Mouse (Mus musculus) MEL-GATA-1-ER (cell line): ENCODE measurements around the gene Ssbp1.

ENCODE experiments used
- DNase-seq: peaks from one replicate; pipeline ENCODE4 v3.0.0-alpha.2; 2012; ENCODE audit warnings: low read depth; ENCODE audit errors: extremely low read depth

The Ssbp1 gene

DNA sequence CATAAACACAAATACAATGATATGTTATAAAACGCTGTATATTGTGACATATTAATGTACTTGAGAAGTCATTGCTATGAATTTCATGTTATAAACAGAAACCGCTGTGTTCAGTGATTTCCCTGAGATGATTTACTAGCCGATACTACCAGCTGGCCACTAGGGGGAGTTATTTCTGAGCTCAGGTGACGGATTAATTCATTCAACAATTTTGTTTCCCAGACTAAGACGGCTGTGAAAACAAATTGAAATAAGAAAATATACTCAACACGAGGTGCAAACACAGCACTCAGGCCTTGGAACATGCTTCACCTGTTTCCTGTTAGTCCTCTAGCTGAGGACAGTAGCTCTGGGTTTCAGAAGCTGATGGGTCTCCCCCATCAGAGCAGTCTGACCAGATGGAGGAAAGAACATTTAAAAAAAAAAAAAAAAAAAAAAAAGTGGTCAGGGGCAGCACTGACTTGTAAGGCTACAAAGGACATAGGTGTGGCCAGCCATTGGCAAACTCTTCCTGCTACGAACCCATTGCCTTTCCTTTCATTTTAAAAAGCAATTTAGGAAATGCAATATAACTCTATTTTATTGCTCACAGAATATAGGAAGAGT lies 16.6 kb upstream of the Ssbp1 start:
- no peak for DNase-seq

DNA sequence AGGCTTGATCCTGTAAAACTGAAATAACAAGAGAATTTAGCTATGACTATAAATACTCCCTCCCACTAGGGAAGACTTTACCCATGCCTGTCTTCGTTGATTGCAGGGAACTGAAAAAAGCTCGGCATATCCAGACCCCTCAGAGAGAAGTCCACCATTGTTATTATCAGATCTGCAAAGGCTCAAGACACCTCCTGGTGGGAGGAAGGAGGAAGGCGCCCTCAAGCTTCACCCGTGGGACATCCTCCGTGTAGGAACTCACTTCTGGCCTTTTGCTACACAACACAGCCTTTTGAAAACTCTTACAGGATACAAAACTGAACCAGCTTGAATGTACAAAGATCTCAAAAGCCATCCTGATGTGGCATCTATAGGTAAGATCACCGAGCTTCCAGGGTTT lies 5.4 kb upstream of the Ssbp1 start:
- DNase-seq = no peak

DNA sequence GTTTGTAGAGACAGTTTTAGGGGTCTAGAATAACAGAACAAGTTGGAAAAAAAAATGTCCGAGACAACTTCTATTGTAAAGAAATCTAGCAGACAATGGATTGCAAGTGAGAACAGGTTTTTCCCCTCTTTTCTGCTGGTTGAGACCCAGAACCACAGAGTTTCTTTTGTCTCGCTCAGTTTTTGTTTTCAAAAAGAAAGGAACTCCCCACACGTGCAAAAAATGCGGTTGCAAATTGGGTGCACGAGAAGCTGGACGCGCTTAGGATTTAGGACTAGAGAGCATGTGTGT lies 513 bp downstream of the Ssbp1 start:
- peak; percentile 14 for DNase-seq

DNA sequence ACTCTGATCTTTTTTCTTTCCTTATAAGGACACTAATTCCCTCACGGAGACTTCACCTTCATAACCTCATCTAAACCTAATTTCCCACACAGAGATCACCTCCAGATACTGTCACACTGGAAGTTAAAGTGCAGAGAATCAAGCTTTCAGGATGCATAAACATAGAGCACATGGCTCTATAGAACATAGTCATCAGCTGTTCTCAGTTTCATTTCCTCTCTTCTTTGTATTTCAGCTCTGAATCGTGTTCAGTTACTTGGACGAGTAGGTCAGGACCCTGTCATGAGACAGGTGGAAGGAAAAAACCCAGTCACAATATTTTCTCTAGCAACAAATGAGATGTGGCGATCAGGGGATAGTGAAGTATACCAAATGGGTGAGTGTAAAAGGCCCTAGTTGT lies 5.0 kb downstream of the Ssbp1 start:
- no peak for DNase-seq

DNA sequence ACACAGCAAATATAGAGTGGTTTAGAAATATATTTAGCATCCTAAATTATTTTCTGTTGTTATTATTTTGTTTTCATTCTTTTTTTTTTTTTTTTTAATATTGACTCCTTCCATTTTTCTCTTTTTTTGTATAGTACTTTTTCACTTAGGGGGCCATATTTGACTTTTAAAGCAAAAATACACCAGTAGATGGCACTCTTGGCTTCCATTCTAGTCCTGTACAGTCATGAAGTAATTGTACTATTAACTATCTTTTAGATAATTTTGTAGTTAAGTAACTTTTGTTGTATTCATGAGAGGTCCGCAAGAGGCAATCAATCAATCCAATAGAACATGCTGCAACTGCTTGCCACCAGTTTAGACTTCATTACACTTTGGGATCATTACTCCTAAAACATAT lies 8.6 kb downstream of the Ssbp1 start:
- no peak for DNase-seq

DNA sequence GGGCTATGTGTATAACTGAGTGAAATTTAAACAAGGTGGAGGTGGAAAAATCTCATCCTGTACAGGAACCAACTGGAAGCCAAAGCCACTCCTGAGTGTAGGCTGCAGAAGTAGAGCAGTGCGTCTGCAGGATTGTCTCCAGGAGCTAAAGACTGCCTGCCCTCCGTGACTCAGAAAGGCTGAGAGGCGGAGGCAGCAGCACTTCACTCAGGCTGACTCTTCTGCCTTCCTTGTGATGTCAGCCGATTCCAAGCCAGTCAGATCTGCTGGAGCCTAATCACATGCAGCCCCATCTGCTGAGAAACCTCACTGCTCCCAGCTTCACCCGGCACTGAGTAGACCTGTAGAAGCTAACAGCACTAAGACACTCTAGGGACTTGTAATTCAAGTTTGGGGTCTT lies 11.2 kb downstream of the Ssbp1 start:
- no peak for DNase-seq

DNA sequence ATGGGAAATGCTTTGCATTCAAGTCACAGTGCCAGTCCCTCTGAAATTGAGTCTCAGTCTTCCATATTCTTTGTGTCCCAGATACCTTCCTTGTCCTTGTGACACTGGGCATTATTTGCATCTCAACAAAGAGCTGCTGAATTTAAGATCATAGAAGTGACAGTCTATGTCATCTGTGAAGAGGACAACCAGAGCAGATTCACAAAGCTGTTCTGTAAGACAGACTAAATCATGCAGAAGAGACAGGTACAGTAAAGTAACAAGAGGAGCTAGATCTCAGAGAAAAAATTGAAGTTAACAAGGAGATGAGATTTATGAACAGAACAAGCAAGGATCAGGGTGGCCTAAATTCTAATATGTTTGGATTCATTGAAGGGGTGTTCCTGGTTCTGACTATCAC lies 19.8 kb downstream of the Ssbp1 start, which contains the start of gene Tas2r137:
TSS of gene Tas2r137 (plus strand) at position 301 of the 400 bp plus-strand sequence.
- DNase-seq = no peak

DNA sequence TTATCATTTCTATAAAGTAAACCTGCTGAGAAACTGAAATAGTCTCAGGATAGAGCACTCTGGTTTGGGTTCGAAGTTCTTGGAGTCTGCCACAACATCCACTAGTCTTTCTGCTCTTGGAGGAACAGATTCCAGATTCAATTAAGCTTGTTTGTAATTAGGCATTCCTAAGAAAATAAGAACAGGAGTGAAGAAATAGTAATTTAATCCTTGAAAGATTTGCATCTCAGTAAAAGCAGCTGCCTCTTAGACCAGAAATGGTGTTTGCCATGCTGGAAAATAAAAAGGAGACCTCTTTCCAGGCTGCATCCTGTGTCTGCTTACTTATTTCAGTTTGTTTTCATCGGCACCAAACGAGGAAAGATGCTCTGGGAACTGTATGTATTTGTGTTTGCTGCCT lies 22.1 kb downstream of the Ssbp1 start, which contains the start of gene Tas2r108:
TSS of gene Tas2r108 (plus strand) at position 301 of the 400 bp plus-strand sequence.
- no peak for DNase-seq

DNA sequence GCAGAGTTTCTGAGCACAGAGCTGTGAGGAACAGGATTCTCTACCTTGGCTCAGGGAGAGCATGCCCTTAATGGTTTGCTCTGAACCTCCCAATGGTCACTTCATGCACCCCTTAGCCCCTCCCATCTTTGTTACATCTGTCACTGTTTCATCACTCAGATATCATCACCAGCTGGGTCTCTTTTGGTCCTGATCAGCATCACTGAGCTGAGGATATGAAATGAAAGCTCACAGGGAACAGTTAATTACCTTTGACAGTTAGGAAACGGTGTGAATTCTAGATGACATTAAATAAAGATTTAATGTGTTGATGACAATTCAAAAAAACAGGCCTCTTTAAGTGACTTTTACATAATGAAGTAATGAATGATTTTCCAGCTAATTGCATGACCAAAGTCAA lies 48.3 kb downstream of the Ssbp1 start, which contains the start of gene Prss37:
TSS of gene Prss37 (minus strand) at position 101 of the 400 bp plus-strand sequence.
- no peak for DNase-seq
